Mouse (Mus musculus): ENCODE results near the gene Setd1a.
"Not testable (repeated sequence)": the region's sequence is repeated elsewhere in the genome, so short reads cannot be mapped to it uniquely, and the experiment has no call there.

Setd1a gene

DNA sequence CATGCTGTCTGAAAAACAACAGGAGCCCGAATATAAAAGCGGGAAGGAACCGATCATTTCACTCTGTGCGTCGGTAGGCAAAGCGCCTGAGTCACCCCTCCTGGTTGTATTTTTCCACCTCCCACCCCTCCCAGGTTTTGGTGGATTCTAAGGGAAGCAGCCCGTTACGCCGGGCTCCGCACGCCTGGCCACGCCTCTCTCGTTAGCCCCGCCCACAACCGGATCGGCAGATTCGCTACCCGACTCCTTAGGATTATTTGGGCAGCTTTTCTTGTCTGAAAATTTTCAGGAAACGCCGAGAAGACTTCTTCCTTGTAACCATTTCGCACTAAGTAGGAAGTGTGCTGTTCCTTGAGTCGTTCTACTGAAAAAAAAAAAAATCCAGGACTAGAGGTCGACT lies at the start of gene Setd1a:
Setd1a (plus strand) TSS at position 245 of the 400 bp plus-strand sequence.
- DNase-seq (ENCODE audit: extremely low read depth, low read depth), result peak; percentile 59

DNA sequence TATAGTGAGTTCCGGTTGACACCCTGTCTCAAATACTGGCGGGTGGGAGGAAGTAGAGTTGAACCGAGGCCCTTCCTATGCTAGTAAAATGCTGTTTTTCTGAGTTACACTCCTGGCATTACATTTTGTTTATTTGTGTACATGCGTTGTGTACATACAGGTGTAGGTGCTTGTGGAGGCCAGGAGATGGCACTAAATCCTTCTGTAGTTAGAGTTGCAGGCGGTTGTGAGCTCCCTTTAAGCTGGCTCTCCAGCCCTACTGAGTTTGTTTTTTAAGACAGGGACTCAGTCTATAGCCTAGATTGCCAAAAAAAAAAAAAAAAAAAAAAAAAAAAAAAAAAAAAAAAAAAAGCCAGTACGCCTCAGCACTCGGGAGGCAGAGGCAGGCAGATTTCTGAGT lies 48.6 kb upstream of the Setd1a start:
- DNase-seq (ENCODE audit: extremely low read depth, low read depth), result no peak

DNA sequence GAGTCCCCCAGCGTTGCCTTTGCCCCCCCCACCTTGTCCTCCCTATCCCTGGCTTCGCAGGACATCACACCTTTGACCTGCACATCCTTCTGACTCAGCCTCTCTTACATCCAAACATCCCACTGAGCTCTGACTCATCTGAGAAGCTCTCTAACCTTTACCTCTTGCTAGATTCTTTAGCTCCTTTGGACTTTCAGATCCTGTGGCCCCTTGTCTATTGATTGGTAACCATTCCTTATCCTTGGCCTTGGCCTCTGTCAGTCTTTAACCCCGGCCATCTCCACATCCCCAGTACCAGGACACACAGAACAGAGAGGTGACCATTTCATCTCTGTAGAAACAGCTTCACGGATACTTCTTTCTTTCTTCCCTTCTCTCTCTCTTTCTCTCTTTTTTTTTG lies 46.3 kb upstream of the Setd1a start:
- DNase-seq (ENCODE audit: extremely low read depth, low read depth), result no peak

DNA sequence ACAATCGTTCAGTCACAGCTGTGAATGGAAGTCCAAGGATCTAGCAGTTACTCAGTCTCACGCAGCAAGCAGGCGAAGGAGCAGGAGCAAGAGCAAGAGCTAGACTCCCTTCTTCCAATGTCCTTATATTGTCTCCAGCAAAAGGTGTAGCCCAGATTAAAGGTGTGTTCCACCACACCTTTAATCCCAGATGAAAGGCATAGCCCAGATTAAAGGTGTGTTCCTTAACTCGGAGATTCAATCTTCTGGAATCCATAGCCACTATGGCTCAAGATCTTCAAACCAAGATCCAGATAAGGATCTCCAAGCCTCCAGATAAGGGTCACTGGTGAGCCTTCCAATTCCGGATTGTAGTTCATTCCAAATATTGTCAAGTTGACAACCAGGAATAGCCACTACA lies 44.4 kb upstream of the Setd1a start, which contains the start of gene Ctf2:
Ctf2 (minus strand) TSS at position 101 of the 400 bp plus-strand sequence.
- not testable (repeated sequence) for DNase-seq (ENCODE audit: extremely low read depth, low read depth)

DNA sequence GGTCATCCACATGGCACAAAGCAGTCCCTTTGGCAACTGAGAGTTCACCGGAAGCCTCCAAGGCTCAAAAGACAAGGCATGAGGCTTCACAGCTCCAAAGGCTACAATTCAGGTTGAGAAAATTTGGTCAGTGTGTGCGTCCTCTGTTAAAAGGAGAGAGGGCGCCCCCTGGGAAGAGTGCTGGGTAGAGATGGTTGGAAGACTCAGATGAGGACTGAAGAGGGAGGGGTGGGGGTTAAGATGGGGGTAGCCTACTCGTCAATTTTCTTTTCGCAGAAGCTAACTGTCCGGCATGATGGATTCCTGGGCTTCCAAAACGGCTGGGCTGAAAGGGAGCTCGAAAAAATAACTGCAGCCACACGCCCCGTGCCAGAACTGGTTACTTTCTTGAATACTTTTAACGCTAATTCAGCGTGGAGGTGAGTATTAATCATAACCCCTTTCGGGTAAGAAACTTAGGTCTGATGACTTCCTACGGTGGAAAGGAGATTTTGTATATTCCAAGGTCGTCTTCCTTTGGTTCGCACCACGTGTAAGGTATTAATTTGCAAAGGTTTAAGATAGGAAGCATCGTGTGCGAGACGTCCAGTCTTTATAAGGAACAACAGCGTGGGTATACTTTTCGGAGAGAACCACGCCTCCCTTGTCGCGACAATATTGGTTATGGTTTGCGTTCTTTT lies 32.0 kb upstream of the Setd1a start, which contains the start of gene Fbxl19:
Fbxl19 (plus strand) TSS at position 178 of the 680 bp plus-strand sequence.
- peak; percentile 60 for DNase-seq (ENCODE audit: extremely low read depth, low read depth)

DNA sequence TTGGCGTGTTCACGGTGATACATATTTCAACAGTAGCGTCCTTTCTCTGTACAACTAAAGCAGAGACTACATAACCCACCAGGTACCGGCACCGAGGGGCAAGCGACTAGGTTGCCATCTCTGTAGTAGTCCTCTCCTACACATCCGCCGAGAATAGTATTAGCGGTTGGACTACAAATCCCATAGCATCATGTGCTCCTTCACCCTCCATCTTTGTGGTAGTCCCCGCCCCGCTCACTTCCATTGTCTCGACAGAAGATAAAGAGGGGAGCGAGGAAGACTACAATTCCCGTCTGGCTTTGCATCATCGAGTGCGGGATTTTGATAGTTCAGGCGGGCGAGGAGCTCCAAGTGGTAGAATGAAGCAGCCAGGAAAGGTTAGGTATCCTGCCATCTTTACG lies 31.2 kb upstream of the Setd1a start:
- peak; percentile 96 for DNase-seq (ENCODE audit: extremely low read depth, low read depth)

DNA sequence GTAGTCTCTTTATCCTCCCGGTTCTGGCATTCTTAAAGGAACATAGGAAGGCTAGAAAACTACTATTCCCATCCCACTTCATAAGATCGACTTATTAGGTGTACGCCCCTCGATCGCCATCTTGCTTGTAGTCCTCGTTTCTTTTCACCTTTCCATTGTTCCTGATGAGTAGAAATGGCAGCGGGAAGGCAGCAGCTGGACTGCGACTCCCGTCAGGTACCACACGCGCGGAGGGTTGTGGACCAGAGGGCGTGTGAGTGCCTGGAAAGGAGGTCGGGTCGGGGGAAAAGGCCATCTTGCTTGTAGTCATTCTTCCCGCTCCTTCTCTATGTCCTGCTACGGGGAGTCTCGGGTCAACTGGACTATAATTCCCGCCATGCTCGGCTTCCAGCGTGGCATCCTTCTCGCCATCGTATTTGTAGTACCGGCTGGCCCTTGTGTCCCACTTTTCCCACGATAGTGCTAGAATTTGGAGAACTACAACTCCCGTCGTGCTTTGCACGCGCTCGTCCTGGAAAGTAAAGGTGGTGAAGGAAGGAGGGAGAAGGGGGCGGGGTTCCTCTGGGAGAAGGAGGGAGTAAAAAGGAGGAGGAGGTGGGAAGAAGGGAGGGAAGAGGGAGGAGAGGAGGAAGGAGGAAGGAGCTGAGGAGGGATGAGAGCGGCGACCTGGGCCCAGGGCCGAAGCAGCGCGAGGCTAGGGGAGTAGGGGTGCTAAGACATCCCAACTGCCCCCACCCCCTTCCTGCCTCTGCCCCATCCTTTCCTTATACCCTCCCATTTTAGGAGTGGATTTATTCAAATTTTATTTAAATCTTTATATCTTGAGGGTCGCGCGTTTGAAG lies 30.6 kb upstream of the Setd1a start:
- DNase-seq (ENCODE audit: extremely low read depth, low read depth), result peak; percentile 90

DNA sequence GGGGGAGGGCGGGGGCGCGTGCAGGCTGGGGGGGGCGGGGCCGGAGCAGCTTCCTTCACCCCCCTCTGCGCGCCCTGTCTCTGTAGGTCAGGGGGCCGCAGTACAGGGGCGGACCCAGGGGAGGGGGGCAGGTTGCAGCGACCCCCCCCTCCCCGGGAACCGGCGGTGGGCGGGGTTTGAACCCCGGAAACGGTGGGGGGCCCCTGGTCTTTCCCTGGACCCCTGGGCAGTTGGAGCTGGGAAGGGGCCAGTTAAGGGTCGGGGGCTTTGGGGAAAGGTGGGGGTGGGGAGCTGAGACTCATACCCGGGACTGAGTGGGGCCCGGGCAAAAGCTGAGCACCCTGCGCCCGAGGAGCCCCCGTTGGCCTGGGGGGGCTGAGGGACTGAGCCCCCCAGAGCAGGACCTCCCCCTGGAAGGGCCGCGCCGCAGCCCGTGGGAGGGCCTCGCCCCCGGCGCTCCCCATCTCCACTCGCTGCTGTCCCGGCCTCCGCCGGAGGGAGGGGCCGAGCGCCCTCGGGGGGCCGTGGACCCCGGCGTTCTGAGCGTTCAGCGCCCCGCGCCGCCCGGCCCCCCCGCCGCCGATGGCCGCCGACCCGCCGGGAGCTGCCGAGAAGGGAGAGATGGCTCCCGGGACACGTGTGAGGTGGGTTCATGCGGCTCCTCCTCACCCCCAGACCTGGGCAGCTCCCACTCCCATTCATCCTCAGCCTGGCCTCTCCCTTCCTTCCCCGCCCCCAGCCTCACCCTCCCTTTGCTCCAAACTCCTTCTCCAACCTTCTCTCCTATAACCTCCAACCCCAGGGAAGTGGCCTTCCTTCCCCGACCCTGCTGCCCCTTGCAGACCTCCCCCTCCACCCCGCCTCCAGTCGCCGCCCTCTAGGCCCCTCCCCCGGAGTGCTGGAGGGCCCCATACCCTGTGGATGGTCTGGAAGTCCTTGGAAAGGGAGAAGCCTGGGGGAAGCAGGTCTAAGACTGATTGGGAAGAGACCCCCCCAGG lies 29.7 kb upstream of the Setd1a start:
- no peak for DNase-seq (ENCODE audit: extremely low read depth, low read depth)

DNA sequence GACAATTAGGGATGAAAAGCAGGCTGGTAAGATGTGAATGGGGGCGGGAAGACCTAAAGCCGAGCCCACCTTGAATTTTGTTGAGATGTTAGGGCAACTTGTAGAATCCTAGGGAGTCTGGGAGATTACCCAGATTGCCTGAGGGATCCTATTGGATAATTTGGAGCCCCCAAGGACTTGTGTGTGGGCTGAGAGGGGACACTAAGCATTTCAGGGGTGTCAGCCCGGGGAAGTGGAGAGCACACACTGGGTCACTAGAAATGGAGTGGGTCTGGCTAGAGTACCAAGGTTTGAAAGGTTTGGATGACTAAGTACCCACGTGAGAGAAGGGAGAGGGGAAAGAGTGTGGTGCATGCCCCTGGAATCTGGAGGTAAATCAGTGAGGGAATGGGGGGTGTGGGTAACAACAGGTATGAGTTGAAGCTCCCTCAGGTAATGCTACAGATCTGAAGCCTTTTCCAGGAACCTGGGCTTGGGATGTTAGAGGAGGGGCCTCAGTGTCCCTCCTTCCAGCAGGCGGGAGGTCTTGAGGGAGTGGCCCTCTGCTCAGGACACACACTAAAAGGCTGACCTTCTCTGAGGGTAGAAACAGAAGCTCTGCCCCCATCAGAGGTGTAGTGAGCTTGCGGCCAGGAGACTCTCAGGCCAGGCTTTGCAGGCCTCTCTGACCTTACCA lies 28.8 kb upstream of the Setd1a start:
- DNase-seq (ENCODE audit: extremely low read depth, low read depth), result no peak

DNA sequence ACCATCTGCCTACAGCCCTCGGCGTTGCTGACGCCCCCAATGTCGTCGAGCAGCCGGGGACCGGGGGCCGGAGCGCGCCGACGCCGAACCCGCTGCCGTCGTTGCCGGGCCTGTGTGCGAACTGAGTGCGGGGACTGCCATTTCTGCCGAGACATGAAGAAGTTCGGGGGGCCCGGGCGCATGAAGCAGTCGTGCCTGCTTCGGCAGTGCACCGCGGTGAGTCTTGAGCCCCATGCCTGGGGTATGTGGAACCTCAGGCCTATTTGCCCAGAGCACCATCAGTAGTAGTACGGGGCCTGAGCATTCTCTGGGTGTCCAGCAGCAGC lies 28.3 kb upstream of the Setd1a start:
- DNase-seq (ENCODE audit: extremely low read depth, low read depth), result no peak

DNA sequence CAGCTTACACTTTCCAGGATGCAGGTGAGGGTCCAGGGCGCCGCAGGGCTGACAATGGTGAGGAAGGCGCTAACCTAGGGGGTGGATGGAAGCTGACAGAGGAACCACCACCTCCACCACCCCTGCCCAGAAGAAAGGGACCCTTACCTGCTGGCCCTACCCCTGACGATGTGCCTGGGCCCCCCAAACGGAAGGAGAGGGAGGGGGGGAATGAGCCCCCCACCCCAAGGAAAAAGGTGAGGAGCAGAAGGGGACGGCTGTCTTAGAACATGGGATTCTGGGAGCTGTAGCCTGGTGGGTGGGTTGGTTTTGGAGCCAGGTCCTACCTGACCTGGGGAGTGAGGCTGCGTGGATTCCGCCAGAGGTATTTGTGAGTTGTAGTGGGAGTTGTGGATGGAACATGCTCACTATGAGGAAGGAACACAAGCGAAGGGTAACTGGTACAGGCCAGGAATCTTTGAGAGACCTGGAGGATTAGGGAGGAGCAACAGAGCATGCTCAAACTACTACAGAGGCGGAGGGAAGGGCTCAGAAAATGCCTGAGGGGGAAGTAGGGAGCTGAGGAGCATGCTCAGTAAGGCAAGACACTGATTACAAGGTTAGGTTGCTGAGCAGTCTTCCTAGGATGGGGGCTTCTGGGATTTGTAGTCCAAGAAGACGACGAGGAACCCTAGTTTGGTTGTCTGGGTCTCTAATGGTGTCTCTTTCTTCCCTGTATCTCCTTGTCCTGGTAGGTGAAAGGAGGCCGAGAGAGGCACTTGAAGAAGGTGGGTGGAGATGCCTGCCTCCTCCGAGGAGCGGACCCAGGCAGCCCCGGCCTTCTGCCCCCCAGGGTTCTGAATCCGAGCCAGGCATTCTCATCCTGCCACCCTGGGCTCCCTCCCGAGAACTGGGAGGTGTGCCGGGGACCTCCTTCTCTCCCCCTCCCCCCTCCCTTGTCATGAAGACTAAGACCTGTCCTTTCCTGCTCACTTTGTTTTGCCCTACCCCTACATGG lies 26.0 kb upstream of the Setd1a start:
- no peak for DNase-seq (ENCODE audit: extremely low read depth, low read depth)

DNA sequence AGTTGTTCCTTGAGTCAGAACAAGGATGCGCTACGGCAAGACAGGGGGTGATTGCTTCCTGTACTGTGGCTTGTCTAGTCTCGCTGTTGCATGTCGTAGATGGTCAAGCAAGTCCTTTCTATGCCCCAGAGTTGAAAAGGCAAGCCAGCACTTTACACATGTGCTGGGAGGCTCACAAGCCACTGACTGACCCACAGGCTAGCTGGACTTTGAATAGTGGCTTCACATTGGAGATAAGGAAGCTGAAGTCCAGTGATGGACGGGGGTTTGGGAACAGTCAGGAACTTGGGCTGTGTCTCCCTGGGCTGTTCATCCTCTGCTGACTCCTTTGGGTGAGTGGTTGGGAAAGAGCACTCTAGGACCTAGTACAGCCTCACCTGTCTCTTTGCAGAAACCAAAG lies 24.9 kb upstream of the Setd1a start:
- DNase-seq (ENCODE audit: extremely low read depth, low read depth), result no peak

DNA sequence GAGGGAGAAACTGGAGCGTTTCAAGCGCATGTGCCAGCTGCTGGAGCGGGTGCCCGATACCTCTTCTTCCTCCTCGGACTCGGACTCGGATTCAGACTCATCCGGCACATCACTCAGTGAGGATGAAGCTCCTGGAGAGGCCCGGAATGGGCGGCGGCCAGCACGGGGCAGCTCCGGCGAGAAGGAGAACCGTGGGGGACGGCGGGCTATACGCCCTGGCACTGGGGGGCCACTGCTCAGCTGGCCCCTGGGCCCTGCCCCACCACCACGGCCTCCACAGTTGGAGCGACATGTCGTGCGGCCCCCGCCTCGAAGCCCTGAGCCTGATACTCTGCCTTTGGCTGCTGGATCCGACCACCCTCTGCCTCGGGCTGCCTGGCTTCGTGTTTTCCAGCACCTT lies 24.4 kb upstream of the Setd1a start:
- DNase-seq (ENCODE audit: extremely low read depth, low read depth), result no peak

DNA sequence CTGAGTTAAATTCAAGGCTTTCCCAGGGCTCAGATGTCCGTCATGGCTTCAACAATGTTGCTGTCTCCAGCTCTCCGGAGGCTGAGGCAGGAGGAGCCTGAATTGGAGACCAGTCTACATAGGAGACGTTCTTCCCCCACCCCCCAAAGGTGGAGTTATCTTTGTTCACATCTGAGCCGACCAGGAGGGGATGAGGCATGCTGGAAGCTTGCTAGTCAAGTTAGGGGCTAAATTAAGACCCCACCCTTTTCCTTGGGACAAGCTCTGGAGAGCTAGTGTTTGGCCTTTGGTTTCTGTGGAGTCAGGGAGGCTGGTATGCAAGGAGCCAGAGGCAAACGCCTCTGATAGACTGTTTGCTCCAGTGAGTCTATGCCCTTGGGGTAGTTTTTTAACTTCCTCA lies 23.3 kb upstream of the Setd1a start:
- DNase-seq (ENCODE audit: extremely low read depth, low read depth), result no peak

DNA sequence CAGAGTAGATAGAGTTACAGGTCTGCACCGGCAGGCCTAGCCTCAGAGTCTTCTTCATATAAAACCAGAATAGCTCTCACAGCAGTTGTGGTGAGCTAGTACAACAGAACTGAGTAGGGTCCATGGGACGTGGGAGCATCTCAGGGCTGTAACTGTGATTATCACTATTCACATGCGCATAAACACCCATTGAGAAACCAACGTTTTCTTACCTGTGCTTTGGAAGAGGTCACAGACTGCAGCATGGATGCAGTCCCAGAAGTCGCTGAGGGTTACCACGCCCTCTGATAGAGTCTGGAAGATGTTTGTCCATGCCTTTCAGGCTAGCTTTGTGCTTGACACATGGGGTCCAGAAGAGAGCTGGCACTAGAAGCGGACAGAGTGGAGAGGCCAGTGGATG lies 22.7 kb upstream of the Setd1a start:
- no peak for DNase-seq (ENCODE audit: extremely low read depth, low read depth)

DNA sequence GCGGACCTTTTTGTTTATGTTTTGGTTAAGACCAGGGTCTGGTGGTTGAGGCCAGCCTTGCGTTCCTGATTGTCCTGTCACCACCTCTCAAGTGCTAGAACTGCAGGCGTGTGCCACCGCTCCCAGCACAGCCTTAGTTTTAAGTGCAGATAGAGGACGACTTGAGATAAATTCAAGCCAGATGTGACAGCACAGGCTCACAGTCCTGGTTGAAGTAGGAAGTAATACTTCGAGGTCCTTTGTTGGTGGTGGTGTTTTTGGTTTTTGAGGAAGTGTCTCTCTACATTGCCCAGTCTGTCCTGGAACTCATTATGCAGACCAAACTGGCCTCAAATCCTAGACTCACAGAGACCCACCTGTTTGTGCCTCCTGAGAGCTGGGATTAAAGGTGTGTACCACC lies 16.8 kb upstream of the Setd1a start:
- peak; percentile 77 for DNase-seq (ENCODE audit: extremely low read depth, low read depth)

DNA sequence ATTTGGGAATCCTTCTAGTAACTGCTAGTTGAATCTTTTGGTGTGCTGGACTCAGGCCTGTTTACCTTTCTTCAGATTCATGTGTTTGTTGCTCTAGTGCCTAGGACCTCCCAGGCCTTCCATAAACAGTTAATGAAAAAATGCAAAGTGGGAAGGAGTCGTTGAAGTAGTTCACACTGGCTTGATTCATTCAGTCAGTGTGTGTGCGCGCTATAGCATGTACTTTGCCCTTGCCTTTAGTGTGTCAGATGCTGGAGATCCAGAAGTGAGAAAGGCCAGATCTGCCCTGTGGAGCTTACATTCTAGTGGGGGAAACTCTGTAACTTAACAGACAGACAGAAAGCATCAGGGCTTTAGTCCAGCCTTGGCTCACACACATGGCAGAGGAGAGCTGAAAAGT lies 16.0 kb upstream of the Setd1a start:
- DNase-seq (ENCODE audit: extremely low read depth, low read depth), result no peak

DNA sequence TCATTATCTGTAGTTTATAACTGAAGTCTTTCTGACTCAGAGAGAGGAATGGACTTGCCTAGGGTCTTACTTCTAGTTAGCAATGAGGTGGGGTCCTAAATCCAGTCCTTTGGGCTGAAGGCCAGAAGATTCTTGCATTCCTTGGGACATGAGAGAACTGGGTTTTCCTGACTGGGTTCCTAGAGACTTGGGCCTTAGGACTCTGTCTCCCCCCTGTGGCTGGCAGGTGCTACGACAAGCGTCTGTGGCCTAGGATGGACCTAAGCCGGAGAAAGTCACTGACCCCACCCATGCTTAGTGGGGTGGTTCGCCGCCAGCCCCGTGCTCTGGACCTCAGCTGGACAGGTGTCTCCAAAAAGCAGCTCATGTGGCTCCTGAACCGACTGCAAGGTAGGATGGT lies 15.4 kb upstream of the Setd1a start:
- no peak for DNase-seq (ENCODE audit: extremely low read depth, low read depth)

DNA sequence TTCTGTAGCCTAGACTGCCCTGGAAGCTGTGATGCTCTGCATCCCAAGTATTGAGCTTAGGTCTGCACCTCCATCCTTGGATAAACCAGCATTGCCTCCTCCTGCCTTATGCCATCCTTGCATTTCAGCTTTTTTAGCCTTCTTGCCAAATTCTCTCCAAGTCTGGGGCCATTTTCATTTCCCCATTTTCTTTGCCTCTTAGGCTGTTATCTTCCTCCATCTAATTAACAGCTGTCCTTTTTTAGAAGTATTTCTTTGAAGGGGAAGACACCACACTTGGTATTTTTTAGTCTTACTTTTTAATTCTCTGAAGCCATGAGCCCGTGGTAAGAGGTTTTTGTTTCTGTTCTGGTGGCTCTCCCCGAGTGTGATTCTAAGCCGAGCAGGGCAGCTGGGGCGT lies 12.8 kb upstream of the Setd1a start:
- DNase-seq (ENCODE audit: extremely low read depth, low read depth), result no peak

DNA sequence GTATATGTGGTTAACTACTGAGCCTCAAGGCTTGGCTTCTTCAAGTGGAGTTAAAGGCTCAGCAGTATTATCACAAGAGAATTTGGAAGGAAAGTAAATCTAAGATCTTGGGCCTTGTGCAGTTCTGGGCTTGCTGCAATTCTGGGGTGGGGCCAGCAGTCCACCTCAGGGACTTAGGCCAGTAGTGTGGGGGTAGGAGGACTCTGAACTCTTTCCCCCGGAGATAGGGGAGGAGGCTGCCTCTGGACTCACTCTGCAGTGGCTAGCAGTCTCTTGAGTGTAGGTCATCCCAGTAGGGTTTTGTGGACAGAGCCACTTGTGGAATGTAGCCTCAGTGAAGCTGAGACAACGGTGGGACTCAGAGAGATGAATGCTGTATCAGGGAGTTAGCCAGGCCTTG lies 10.7 kb upstream of the Setd1a start:
- no peak for DNase-seq (ENCODE audit: extremely low read depth, low read depth)
